Mouse (Mus musculus) limb, embryonic 12.5 days (tissue): ENCODE results near the gene Foxs1. TPM values are rescaled to one million over a fixed set of nuclear protein-coding genes. Genes with fewer than 3 reads are reported as not detected.

Experiments used
- ATAC-seq: fragments of 200-750 bp; cut with Nextera tagmentation; 2 replicates; pipeline ENCODE4 v1.8.0; 2017; ENCODE audit warnings: low read depth, moderate TSS enrichment; ENCODE audit not compliant: insufficient number of reproducible peaks, insufficient read depth, low FRiP score, low TSS enrichment
- H3K27ac ChIP-seq: fragments of 300-500 bp; sonication (generic); 2 replicates; pipeline ENCODE4 v1.5.1; 2016; ENCODE audit warnings: mild to moderate bottlenecking, moderate library complexity
- H3K27me3 ChIP-seq: fragments of 300-500 bp; sonication (generic); 2 replicates; pipeline ENCODE4 v1.6.1; 2016; ENCODE audit warnings: mild to moderate bottlenecking, moderate library complexity
- H3K36me3 ChIP-seq: fragments of 300-500 bp; sonication (generic); 2 replicates; pipeline ENCODE4 v1.6.1; 2016; ENCODE audit warnings: mild to moderate bottlenecking, moderate library complexity
- H3K4me1 ChIP-seq: fragments of 300-500 bp; sonication (generic); replicated peaks from 2 replicates; pipeline ENCODE4 v1.6.1; 2016
- H3K4me2 ChIP-seq: fragments of 300-500 bp; sonication (generic); 2 replicates; pipeline ENCODE4 v1.6.1; 2016; ENCODE audit warnings: mild to moderate bottlenecking, moderate library complexity
- H3K4me3 ChIP-seq: fragments of 300-500 bp; sonication (generic); replicated peaks from 2 replicates; pipeline ENCODE4 v1.5.1; 2016; ENCODE audit warnings: mild to moderate bottlenecking
- H3K9ac ChIP-seq: fragments of 300-500 bp; sonication (generic); replicated peaks from 2 replicates; pipeline ENCODE4 v1.6.1; 2016; ENCODE audit warnings: mild to moderate bottlenecking, moderate library complexity
- H3K9me3 ChIP-seq: fragments of 300-500 bp; sonication (generic); 2 replicates; pipeline ENCODE4 v1.6.1; 2016; ENCODE audit warnings: mild to moderate bottlenecking, moderate library complexity
- WGBS: fragments of 180-500 bp; shearing (Covaris S2); methylation state at CpG from one replicate; pipeline ENCODE4 v1.1.7; 2016; 5-methylcytosine and 5-hydroxymethylcytosine counted together
- polyA plus RNA-seq: library from polyadenylated mRNA; unstranded; fragments of >200 nt; fragmentation: Nextera tagmentation; extraction: Ambion mirVana; gene quantifications from 2 replicates; pipeline ENCODE4 v1.2.1, GENCODE M21; 2016

Foxs1 gene
- polyA plus RNA-seq, 1 experiment from 2014 or later = not detected

DNA sequence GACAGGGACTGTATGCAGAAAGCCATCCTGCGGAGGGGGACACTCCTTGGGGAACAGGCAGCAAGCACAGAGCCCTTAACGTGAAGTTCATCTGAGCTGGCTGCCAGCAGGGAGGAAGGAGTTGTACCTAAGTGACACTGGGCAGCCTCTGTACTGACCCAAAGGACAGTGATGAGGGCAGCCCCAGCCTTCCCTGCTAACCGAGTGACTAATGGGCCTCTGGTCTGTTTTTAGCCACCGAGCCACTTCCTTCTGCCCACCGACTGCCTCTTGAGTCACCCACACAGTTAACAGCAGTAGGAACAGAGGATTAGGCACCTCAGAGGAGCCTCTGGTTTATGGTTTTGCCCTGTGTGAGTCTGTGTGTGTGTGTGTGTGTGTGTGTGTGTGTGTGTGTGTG lies 5.6 kb downstream of the Foxs1 start:
- Histone ChIP-seq H3K9ac (no peak overlapping the region), H3K9me3 (no peaks in the 10 kb centered on the region), H3K4me3 (no peak overlapping the region), H3K4me2 (no peak overlapping the region), H3K36me3 (no peaks in the 10 kb centered on the region), H3K4me1 (peaks cover 71% of the 10 kb centered on the region), H3K27me3 (no peaks in the 10 kb centered on the region; the same call in 1 of the 2 replicates), H3K27ac (no peak overlapping the region)
- 31% methylated on average over 5 of the region's 5 CpGs for WGBS
- ATAC-seq = no peak

DNA sequence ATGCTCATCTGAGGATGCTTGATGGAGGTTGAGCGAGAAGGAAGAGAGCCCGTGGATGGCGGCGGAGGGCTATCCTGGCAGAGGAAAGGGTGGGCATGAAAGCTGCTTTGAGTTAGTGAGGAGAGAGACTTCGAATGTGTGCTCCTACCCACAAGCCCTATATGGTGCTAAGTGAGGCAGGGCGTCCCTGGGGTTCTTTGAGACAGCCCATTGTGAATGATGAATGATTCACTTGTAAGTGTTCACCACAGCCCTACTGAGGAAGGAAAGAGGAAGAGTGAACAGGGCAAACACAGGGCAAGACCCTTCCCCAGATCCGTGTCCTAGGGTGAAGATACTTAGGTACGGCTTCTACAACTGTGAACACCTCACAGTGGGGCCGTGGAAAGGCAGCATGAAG lies 6.1 kb downstream of the Foxs1 start:
- no peaks in the 10 kb centered on the region for H3K9me3 ChIP-seq
- H3K36me3 ChIP-seq = no peaks in the 10 kb centered on the region
- ATAC-seq = no peak
- H3K4me2 ChIP-seq = no peak overlapping the region
- H3K9ac ChIP-seq = no peak overlapping the region
- 68% methylated on average over 9 of the region's 9 CpGs for WGBS
- H3K27ac ChIP-seq = no peak overlapping the region
- no peaks in the 10 kb centered on the region; the same call in 1 of the 2 replicates for H3K27me3 ChIP-seq
- H3K4me3 ChIP-seq = no peak overlapping the region
- peaks cover 71% of the 10 kb centered on the region for H3K4me1 ChIP-seq

DNA sequence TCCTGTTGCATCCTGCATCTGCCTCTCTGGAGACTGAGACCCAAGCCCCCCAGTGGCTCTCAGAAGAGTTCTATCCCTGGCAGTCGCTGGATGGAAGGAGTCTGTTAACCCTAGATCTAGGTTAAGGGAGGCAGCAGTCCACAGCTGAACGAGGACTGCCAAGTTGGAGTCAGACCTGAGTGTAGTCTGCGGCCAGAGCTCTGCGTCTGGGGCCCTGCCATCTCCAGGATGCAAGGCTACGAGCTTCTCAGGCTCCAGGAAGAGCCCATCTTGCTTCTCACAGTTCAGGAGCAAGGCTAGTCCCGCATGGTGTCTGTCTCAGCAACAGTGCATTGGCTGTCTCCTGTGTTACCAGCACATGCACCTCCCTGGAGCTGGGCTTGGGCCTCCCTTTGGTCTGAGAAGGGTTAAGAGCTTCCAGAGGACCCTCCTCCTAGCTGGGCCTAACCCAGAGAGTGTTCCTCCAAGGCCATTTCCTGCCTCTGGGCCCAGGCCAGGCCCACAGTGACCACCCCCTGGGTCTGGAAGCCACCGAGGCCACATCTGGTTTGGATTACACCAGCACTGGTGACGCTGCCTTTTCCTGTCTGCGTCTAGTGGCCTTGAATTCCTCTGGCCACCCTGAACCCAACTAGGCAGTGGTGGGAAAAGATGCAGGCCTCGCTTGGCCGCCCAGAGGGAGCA lies 7.7 kb downstream of the Foxs1 start:
- peak overlapping the region; percentile 87 for H3K27ac ChIP-seq
- no peaks in the 10 kb centered on the region for H3K36me3 ChIP-seq
- no peak overlapping the region for H3K4me2 ChIP-seq
- H3K4me3 ChIP-seq = no peak overlapping the region
- peak; percentile 49; the same call in 1 of the 2 replicates for ATAC-seq
- no peaks in the 10 kb centered on the region for H3K27me3 ChIP-seq
- 28% methylated on average over 11 of the region's 11 CpGs for WGBS
- H3K4me1 ChIP-seq = peaks cover 64% of the 10 kb centered on the region
- no peaks in the 10 kb centered on the region for H3K9me3 ChIP-seq
- peak overlapping the region; percentile 34; the same call in 1 of the 2 replicates for H3K9ac ChIP-seq

DNA sequence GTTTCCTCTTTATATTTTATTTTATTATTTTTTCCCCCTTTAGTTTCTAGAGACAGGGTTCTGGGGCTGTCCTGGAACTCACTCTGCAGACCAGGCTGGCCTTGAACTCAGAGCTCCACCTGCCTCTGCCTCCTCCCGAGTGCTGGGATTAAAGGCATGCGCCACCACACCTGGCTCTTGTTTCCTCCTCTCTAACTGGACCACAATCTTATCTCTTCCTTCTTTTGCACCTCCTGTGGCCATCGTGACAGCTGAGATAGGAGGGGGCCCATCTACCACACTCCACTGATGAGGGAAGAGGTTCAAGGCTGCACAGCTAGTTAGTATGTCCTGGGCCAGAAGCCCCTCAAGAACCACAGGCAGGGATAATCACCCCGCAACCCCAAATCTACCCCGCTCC lies 8.5 kb downstream of the Foxs1 start:
- no peak for ATAC-seq
- H3K27me3 ChIP-seq = no peaks in the 10 kb centered on the region
- no peak overlapping the region for H3K27ac ChIP-seq
- no peaks in the 10 kb centered on the region for H3K9me3 ChIP-seq
- no peak overlapping the region for H3K4me3 ChIP-seq
- no peaks in the 10 kb centered on the region for H3K36me3 ChIP-seq
- 78% methylated on average over 5 of the region's 5 CpGs for WGBS
- no peak overlapping the region for H3K9ac ChIP-seq
- no peak overlapping the region for H3K4me2 ChIP-seq
- H3K4me1 ChIP-seq = peaks cover 57% of the 10 kb centered on the region

DNA sequence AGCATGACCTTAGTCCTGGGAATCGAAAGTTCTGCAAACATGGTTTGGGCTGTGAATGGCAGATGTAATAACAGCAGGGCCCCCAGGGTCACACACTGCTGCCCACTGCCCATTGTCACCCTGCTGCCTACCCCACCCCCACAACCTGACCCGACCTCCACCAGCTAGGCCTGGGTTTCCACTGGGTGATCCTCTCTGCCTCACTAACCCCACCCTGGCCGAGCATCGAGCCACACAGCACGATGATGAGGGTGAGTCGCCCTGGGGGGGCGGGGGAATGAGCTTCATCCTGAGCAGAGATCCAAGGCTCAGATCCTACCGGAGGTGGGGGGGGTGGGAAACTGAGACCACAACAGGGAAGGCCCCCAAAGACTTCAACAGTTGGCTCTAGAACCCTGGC lies 8.9 kb downstream of the Foxs1 start:
- Histone ChIP-seq H3K9ac (no peak overlapping the region), H3K27ac (no peak overlapping the region), H3K4me2 (no peak overlapping the region), H3K4me1 (peaks cover 57% of the 10 kb centered on the region), H3K27me3 (no peaks in the 10 kb centered on the region), H3K36me3 (no peaks in the 10 kb centered on the region), H3K4me3 (no peak overlapping the region), H3K9me3 (no peaks in the 10 kb centered on the region)
- 76% methylated on average over 8 of the region's 8 CpGs for WGBS
- ATAC-seq = no peak

- H3K27ac ChIP-seq = no peak overlapping the region
- 75% methylated on average over 3 of the region's 3 CpGs for WGBS
- ATAC-seq = no peak
Measured at GRCm38 (mm10) chr2:152923621-152924020, 9.4 kb downstream of the Foxs1 start.

DNA sequence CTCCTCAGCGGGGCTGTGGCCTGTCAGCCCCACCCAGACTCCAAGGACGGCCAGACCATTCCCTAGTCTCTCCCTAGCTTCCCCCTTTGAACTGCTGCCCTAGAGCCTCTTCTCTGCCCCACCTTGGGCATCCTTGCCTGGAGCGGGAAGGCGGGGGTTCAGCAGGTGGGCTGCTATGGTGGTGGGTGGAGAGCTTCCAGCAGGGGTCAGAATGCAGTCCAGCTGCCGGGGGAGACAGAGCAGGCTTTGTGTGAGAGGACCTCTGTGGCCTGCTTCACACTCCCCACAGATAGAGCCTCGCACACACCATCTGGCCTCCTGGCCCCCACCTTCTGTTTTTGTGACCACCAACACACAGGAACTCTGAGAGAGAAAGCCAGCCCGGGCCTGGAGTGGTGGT lies 10.6 kb downstream of the Foxs1 start:
- ATAC-seq = no peak
- Histone ChIP-seq H3K36me3 (no peaks in the 10 kb centered on the region), H3K4me2 (no peak overlapping the region; the same call in 1 of the 2 replicates), H3K27me3 (0 out of 2 replicates have a peak, but pooled peaks cover under 1% of the 10 kb centered on the region), H3K27ac (0 out of 2 replicates have a peak overlapping the region, but pooled peaks have one; percentile 17), H3K4me3 (no peak overlapping the region), H3K4me1 (peaks cover 47% of the 10 kb centered on the region), H3K9ac (peak overlapping the region; percentile 31; the same call in 1 of the 2 replicates), H3K9me3 (no peaks in the 10 kb centered on the region)
- 23% methylated on average over 7 of the region's 7 CpGs for WGBS

More at GRCm38 (mm10) chr2:152923621-152924020, 9.4 kb downstream of the Foxs1 start:
- Histone ChIP-seq H3K9me3 (no peaks in the 10 kb centered on the region), H3K36me3 (no peaks in the 10 kb centered on the region), H3K4me2 (no peak overlapping the region), H3K27me3 (no peaks in the 10 kb centered on the region), H3K4me1 (peaks cover 57% of the 10 kb centered on the region), H3K9ac (no peak overlapping the region), H3K4me3 (no peak overlapping the region)

GRCm38 (mm10) chr2:152917671-152918070 lies 15.3 kb downstream of the Foxs1 start:
- H3K4me2 ChIP-seq = no peak overlapping the region
- H3K9ac ChIP-seq = no peak overlapping the region
- 49% methylated on average over 9 of the region's 9 CpGs for WGBS
- no peaks in the 10 kb centered on the region for H3K9me3 ChIP-seq
- peaks cover 19% of the 10 kb centered on the region for H3K4me1 ChIP-seq
- peaks cover 21% of the 10 kb centered on the region for H3K27me3 ChIP-seq
- ATAC-seq = no peak
- no peak overlapping the region for H3K4me3 ChIP-seq
- H3K27ac ChIP-seq = no peak overlapping the region
- H3K36me3 ChIP-seq = no peaks in the 10 kb centered on the region

GRCm38 (mm10) chr2:152916111-152916510 lies 16.9 kb downstream of the Foxs1 start:
- Histone ChIP-seq H3K27ac (no peak overlapping the region), H3K4me3 (no peak overlapping the region), H3K4me2 (no peak overlapping the region), H3K36me3 (no peaks in the 10 kb centered on the region), H3K27me3 (peaks cover 37% of the 10 kb centered on the region), H3K9me3 (no peaks in the 10 kb centered on the region), H3K4me1 (peaks cover 10% of the 10 kb centered on the region; the same call in 1 of the 2 replicates), H3K9ac (no peak overlapping the region)
- no peak for ATAC-seq
- 26% methylated on average over 5 of the region's 5 CpGs for WGBS

DNA sequence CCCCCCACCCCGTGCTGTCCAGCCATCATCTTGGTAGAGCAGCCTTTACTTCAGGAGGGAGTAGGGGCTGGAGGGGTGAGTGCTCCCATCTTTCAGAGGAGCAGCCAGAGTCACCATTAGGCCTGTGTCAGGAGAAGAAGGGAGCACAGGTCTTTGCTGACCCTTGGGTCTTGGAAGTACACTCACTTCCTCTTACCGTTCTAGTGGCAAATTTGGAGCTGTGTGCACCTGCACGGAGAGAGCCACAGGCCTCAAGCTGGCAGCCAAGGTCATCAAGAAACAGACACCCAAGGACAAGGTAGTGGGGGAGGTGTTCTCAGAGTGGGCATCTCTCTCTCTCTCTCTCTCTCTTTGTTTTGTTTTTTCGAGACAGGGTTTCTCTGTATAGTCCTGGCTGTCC lies 17.6 kb downstream of the Foxs1 start:
- H3K4me3 ChIP-seq = no peak overlapping the region
- H3K9ac ChIP-seq = no peak overlapping the region
- no peaks in the 10 kb centered on the region for H3K36me3 ChIP-seq
- 62% methylated on average over 4 of the region's 4 CpGs for WGBS
- H3K4me2 ChIP-seq = no peak overlapping the region
- H3K9me3 ChIP-seq = no peaks in the 10 kb centered on the region
- no peak for ATAC-seq
- H3K27ac ChIP-seq = no peak overlapping the region
- H3K4me1 ChIP-seq = peaks cover 10% of the 10 kb centered on the region; the same call in 1 of the 2 replicates
- H3K27me3 ChIP-seq = peaks cover 43% of the 10 kb centered on the region

DNA sequence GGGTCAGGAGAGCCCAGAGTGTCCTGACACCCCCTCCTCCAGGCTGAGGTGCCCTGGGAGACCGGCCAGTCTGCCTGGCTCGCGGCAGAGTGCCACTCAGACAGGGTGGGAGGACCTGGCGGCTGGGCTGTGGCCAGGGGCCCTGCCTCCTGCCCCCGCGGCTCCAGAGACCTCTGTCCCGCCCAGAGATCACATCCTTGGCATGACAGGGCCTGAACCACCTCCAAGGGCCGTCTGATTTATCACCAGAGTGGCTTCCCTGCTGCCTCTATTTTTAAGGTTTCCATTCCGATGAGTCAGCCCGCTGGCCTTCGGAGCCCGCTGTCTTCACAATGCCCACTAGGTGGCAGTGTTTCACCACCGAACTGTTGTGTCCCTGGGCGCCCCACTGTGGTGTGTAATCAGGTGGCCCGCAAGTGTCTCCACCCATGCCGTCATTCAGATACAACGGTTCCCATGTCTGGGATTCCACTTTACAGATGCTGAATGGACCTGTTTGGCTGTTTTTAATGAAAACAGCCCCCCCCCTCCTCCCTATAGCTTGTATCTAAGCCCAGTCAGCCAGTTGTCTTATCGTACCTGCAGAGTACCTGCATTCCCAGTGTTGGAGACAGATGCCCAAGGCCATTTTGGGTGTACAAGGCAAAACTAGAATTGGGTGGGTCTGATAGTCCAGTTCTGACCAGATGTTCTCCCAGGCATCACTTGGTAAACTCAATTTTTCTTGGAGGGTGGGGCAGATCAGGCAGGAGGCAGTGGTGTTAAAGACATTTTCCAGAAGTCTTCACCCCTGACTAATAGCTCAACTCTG lies 18.5 kb downstream of the Foxs1 start:
- 0 out of 2 replicates have a peak, but pooled peaks have one; percentile 26 for ATAC-seq
- H3K27me3 ChIP-seq = peaks cover 50% of the 10 kb centered on the region
- no peak overlapping the region for H3K27ac ChIP-seq
- H3K36me3 ChIP-seq = no peaks in the 10 kb centered on the region
- peak overlapping the region; percentile 22; the same call in 1 of the 2 replicates for H3K4me3 ChIP-seq
- peak overlapping the region; percentile 50 for H3K4me2 ChIP-seq
- 3% methylated on average over 18 of the region's 18 CpGs for WGBS
- H3K4me1 ChIP-seq = peaks cover 10% of the 10 kb centered on the region; the same call in 1 of the 2 replicates
- peak overlapping the region; percentile 40; the same call in 1 of the 2 replicates for H3K9ac ChIP-seq
- no peaks in the 10 kb centered on the region for H3K9me3 ChIP-seq
